Mouse (Mus musculus) heart, embryonic 15.5 days (tissue): ENCODE data around the gene Fam71f2. TPM values are rescaled to one million over a fixed set of nuclear protein-coding genes. Genes with fewer than 3 reads are reported as not detected.

Source experiments
- ATAC-seq: fragments of 200-750 bp; cut with Nextera tagmentation; replicated peaks from 2 replicates; pipeline ENCODE4 v1.8.0; 2017; ENCODE audit warnings: low read depth, moderate TSS enrichment; ENCODE audit not compliant: insufficient number of reproducible peaks, insufficient read depth, low FRiP score
- H3K27ac ChIP-seq: fragments of 300-500 bp; sonication (generic); 2 replicates; pipeline ENCODE4 v1.5.1; 2015; ENCODE audit warnings: mild to moderate bottlenecking, inconsistent platforms
- H3K27me3 ChIP-seq: fragments of 300-500 bp; sonication (generic); 2 replicates; pipeline ENCODE4 v1.6.1; 2015; ENCODE audit warnings: inconsistent platforms
- H3K36me3 ChIP-seq: fragments of 300-500 bp; sonication (generic); 2 replicates; pipeline ENCODE4 v1.6.1; 2015; ENCODE audit warnings: mild to moderate bottlenecking, inconsistent platforms
- H3K4me1 ChIP-seq: fragments of 300-500 bp; sonication (generic); replicated peaks from 2 replicates; pipeline ENCODE4 v1.6.1; 2015; ENCODE audit warnings: inconsistent platforms
- H3K4me2 ChIP-seq: fragments of 300-500 bp; sonication (generic); 2 replicates; pipeline ENCODE4 v1.6.1; 2015; ENCODE audit warnings: inconsistent platforms, mild to moderate bottlenecking, moderate library complexity
- H3K4me3 ChIP-seq: fragments of 300-500 bp; sonication (generic); 2 replicates; pipeline ENCODE4 v1.5.1; 2015; ENCODE audit warnings: mild to moderate bottlenecking, inconsistent platforms
- H3K9ac ChIP-seq: fragments of 300-500 bp; sonication (generic); 2 replicates; pipeline ENCODE4 v1.6.1; 2015; ENCODE audit warnings: mild to moderate bottlenecking, inconsistent platforms
- H3K9me3 ChIP-seq: fragments of 300-500 bp; sonication (generic); replicated peaks from 2 replicates; pipeline ENCODE4 v1.6.1; 2016; ENCODE audit warnings: inconsistent platforms
- WGBS: fragments of 180-500 bp; shearing (Covaris S2); methylation state at CpG from one replicate; pipeline ENCODE4 v1.1.7; 2015; ENCODE audit warnings: mixed read lengths; 5-methylcytosine and 5-hydroxymethylcytosine counted together
- polyA plus RNA-seq: library from polyadenylated mRNA; unstranded; fragments of >200 nt; fragmentation: Nextera tagmentation; extraction: Ambion mirVana; gene quantifications from 2 replicates; pipeline ENCODE4 v1.2.1, GENCODE M21; 2015

The Fam71f2 gene
- 0.33 TPM in 1 of 2 replicates, not detected in the other for polyA plus RNA-seq

GRCm38 (mm10) chr6:29279293-29279692, at the start of gene Fam71f2:
Gene Fam71f2, plus strand, starts transcription at chr6:29279593.
- Histone ChIP-seq H3K9me3 (no peaks in the 10 kb centered on the region), H3K4me3 (no peak within 1 kb of the TSS), H3K36me3 (peaks cover 7% of the 10 kb centered on the region), H3K9ac (0 out of 2 replicates have a peak within 1 kb of the TSS, but pooled peaks have one; percentile 5), H3K27me3 (no peaks in the 10 kb centered on the region), H3K27ac (peak within 1 kb of the TSS; percentile 82), H3K4me1 (peaks cover 7% of the 10 kb centered on the region), H3K4me2 (0 out of 2 replicates have a peak within 1 kb of the TSS, but pooled peaks have one; percentile 21)
- 79% methylated on average over 8 of the region's 8 CpGs for WGBS
- no peak for ATAC-seq

GRCm38 (mm10) chr6:29230386-29230785, 49.0 kb upstream of the Fam71f2 start:
- 52% methylated on average over 6 of the region's 6 CpGs for WGBS
- Histone ChIP-seq H3K9ac (no peak overlapping the region), H3K27ac (no peak overlapping the region), H3K27me3 (no peaks in the 10 kb centered on the region), H3K36me3 (no peaks in the 10 kb centered on the region), H3K4me2 (no peak overlapping the region), H3K4me3 (no peak overlapping the region), H3K4me1 (no peaks in the 10 kb centered on the region), H3K9me3 (no peaks in the 10 kb centered on the region)
- no peak for ATAC-seq

- Histone ChIP-seq H3K4me1 (no peaks in the 10 kb centered on the region), H3K36me3 (no peaks in the 10 kb centered on the region), H3K9ac (no peak overlapping the region), H3K4me3 (no peak overlapping the region), H3K27ac (no peak overlapping the region), H3K9me3 (no peaks in the 10 kb centered on the region), H3K27me3 (no peaks in the 10 kb centered on the region), H3K4me2 (no peak overlapping the region)
- ATAC-seq, result no peak
- 71% methylated on average over 3 of the region's 3 CpGs for whole genome bisulfite sequencing
These were observed 47.6 kb upstream of the Fam71f2 start for GRCm38 (mm10) chr6:29231799-29232198.

- Histone ChIP-seq H3K4me1 (no peaks in the 10 kb centered on the region), H3K9me3 (no peaks in the 10 kb centered on the region; the same call in 1 of the 2 replicates), H3K27me3 (no peaks in the 10 kb centered on the region), H3K9ac (no peak overlapping the region), H3K27ac (no peak overlapping the region), H3K36me3 (no peaks in the 10 kb centered on the region), H3K4me2 (no peak overlapping the region), H3K4me3 (no peak overlapping the region)
- 66% methylated on average over 6 of the region's 6 CpGs for WGBS
- ATAC-seq, result no peak; the same call in 1 of the 2 replicates
These were observed 47.1 kb upstream of the Fam71f2 start for GRCm38 (mm10) chr6:29232321-29232720.

GRCm38 (mm10) chr6:29233710-29234109, 45.7 kb upstream of the Fam71f2 start:
- Histone ChIP-seq H3K4me1 (no peaks in the 10 kb centered on the region), H3K4me3 (no peak overlapping the region), H3K36me3 (no peaks in the 10 kb centered on the region), H3K9me3 (no peaks in the 10 kb centered on the region; the same call in 1 of the 2 replicates), H3K4me2 (no peak overlapping the region), H3K27me3 (no peaks in the 10 kb centered on the region), H3K9ac (no peak overlapping the region), H3K27ac (no peak overlapping the region)
- ATAC-seq, result no peak
- WGBS, result 74% methylated on average over 3 of the region's 3 CpGs

GRCm38 (mm10) chr6:29234272-29234671, 45.1 kb upstream of the Fam71f2 start:
- Histone ChIP-seq H3K4me1 (no peaks in the 10 kb centered on the region), H3K4me3 (no peak overlapping the region), H3K27me3 (no peaks in the 10 kb centered on the region), H3K4me2 (no peak overlapping the region), H3K9ac (no peak overlapping the region), H3K27ac (no peak overlapping the region), H3K9me3 (no peaks in the 10 kb centered on the region; the same call in 1 of the 2 replicates), H3K36me3 (no peaks in the 10 kb centered on the region)
- ATAC-seq, result no peak
- 42% methylated on average over 8 of the region's 8 CpGs for WGBS

- 56% methylated on average over 2 of the region's 2 CpGs for WGBS
- no peak overlapping the region for H3K27ac ChIP-seq
- no peaks in the 10 kb centered on the region for H3K4me1 ChIP-seq
- no peaks in the 10 kb centered on the region; the same call in 1 of the 2 replicates for H3K9me3 ChIP-seq
- ATAC-seq, result no peak
- no peak overlapping the region for H3K4me2 ChIP-seq
- no peak overlapping the region for H3K4me3 ChIP-seq
- H3K9ac ChIP-seq, result no peak overlapping the region
- H3K27me3 ChIP-seq, result no peaks in the 10 kb centered on the region
- no peaks in the 10 kb centered on the region for H3K36me3 ChIP-seq
These were observed 38.6 kb upstream of the Fam71f2 start for GRCm38 (mm10) chr6:29240806-29241205.

GRCm38 (mm10) chr6:29241697-29242096, 37.7 kb upstream of the Fam71f2 start:
- WGBS, result 64% methylated on average over 2 of the region's 2 CpGs
- no peaks in the 10 kb centered on the region for H3K27me3 ChIP-seq
- H3K36me3 ChIP-seq, result no peaks in the 10 kb centered on the region
- H3K4me2 ChIP-seq, result no peak overlapping the region
- H3K4me1 ChIP-seq, result no peaks in the 10 kb centered on the region
- H3K9me3 ChIP-seq, result no peaks in the 10 kb centered on the region; the same call in 1 of the 2 replicates
- no peak overlapping the region for H3K4me3 ChIP-seq
- ATAC-seq, result no peak
- no peak overlapping the region for H3K9ac ChIP-seq
- H3K27ac ChIP-seq, result no peak overlapping the region

- 52% methylated on average over 1 of the region's 1 CpGs for WGBS
- H3K4me1 ChIP-seq, result no peaks in the 10 kb centered on the region
- no peak overlapping the region for H3K9ac ChIP-seq
- H3K36me3 ChIP-seq, result no peaks in the 10 kb centered on the region
- H3K4me2 ChIP-seq, result no peak overlapping the region
- H3K27me3 ChIP-seq, result 0 out of 2 replicates have a peak, but pooled peaks cover 3% of the 10 kb centered on the region
- no peak overlapping the region for H3K27ac ChIP-seq
- H3K9me3 ChIP-seq, result no peaks in the 10 kb centered on the region
- ATAC-seq, result no peak
- no peak overlapping the region for H3K4me3 ChIP-seq
These were observed 37.1 kb upstream of the Fam71f2 start for GRCm38 (mm10) chr6:29242265-29242664.

- H3K4me2 ChIP-seq, result no peak overlapping the region
- H3K27ac ChIP-seq, result no peak overlapping the region
- ATAC-seq, result peak; percentile 10; the same call in 1 of the 2 replicates
- no peaks in the 10 kb centered on the region for H3K36me3 ChIP-seq
- H3K27me3 ChIP-seq, result 0 out of 2 replicates have a peak, but pooled peaks cover 3% of the 10 kb centered on the region
- H3K9ac ChIP-seq, result no peak overlapping the region
- no peaks in the 10 kb centered on the region for H3K9me3 ChIP-seq
- H3K4me3 ChIP-seq, result no peak overlapping the region
- WGBS, result 42% methylated on average over 14 of the region's 14 CpGs
- no peaks in the 10 kb centered on the region for H3K4me1 ChIP-seq
These were observed 33.9 kb upstream of the Fam71f2 start for GRCm38 (mm10) chr6:29245272-29246120.

GRCm38 (mm10) chr6:29246183-29246582, 33.2 kb upstream of the Fam71f2 start:
- WGBS, result 59% methylated on average over 3 of the region's 3 CpGs
- H3K4me1 ChIP-seq, result no peaks in the 10 kb centered on the region
- ATAC-seq, result no peak
- H3K27ac ChIP-seq, result no peak overlapping the region
- no peak overlapping the region for H3K4me3 ChIP-seq
- H3K27me3 ChIP-seq, result 0 out of 2 replicates have a peak, but pooled peaks cover 3% of the 10 kb centered on the region
- no peaks in the 10 kb centered on the region for H3K9me3 ChIP-seq
- H3K9ac ChIP-seq, result no peak overlapping the region
- no peak overlapping the region for H3K4me2 ChIP-seq
- no peaks in the 10 kb centered on the region for H3K36me3 ChIP-seq
